ENCODE assay signal across 7 mouse cellular contexts in the genomic region with DNA sequence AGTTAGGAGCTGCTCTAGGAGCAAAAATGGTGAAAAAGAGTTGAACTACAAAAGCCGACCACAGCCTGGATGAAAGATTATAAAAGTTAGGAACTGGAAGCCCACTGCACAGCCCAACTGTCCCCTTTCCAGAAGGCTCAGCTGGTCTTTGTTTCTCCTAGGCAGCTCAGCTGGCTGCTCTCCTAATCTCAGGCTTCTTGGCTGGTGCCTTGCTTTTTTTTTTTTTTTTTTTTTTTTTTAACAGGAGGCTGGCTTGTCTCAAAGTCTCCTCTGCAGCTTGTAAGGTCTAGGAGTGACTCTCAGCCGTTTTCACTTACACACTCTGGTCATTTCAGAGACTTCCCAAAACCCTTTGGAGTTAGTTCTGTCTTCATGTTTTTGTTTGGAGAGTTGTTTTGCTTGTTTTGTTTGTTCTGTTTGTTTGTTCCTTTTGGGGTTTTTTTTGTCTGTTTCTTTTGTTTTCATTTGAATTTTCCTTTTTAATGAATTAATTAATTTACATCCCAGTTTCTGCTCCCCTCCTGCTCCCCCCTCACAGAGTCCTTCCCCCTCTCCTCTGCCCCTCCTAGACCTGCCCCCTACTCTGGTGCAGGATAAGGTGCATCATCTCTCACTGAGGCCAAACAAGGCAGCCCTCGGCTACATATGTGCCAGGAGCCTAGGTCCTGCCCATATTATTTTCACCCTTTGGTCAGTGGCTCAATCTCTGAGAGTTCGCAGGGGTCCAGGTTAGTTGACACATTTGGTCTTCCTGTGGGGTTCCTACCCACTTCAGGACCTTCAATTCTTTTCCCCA.
A peak's percentile ranks its signal among the peaks of the same experiment; 100 is the strongest.
DNase-seq lines count a peak whose midpoint lies in the region; ATAC-seq and TF ChIP-seq lines count a peak whose summit lies in the region.

No protein-coding gene starts in this region.

- H3K4me2 ChIP-seq in embryonic facial prominence, embryonic 15.5 days (replicated peaks): no peak overlapping the region
- no peak overlapping the region for H3K4me2 ChIP-seq in lung, embryonic 14.5 days

- H3K9ac ChIP-seq in embryonic facial prominence, embryonic 15.5 days: no peak overlapping the region
- no peak overlapping the region for H3K9ac ChIP-seq in heart, adult 2 months (ENCODE audit: low read depth, low read length)
- no peak overlapping the region for H3K9ac ChIP-seq in lung, embryonic 14.5 days

- DNase-seq in layer of hippocampus, postnatal 14 days (ENCODE audit: low spot score in 2 of 2): peak; percentile 15 to 50
- no peak for DNase-seq in layer of hippocampus, adult 8-10 months (ENCODE audit: low spot score in 2 of 2)
- peak; percentile 51 to 68 for DNase-seq in heart, adult 2 months
- peak; percentile 80 for DNase-seq in lung, embryonic 14.5 days
- DNase-seq in spleen, adult 18-20 months: no peak
- no peak for DNase-seq in MN1 (ENCODE audit: low spot score)

- intact Hi-C loops in heart, adult 2 months (cut with DNase I): no loop called here

- no peak overlapping the region for H3K4me3 ChIP-seq in embryonic facial prominence, embryonic 15.5 days (replicated peaks)
- H3K4me3 ChIP-seq in heart, adult 2 months: no peak overlapping the region
- H3K4me3 ChIP-seq in lung, embryonic 14.5 days (ENCODE audit: low read depth, low read length): no peak overlapping the region

- no peaks in the 10 kb centered on the region for H3K36me3 ChIP-seq in embryonic facial prominence, embryonic 15.5 days
- no peaks in the 10 kb centered on the region for H3K36me3 ChIP-seq in heart, adult 2 months (ENCODE audit: control insufficient read depth, insufficient read depth, low read length)
- H3K36me3 ChIP-seq in lung, embryonic 14.5 days (ENCODE audit: insufficient read depth): no peaks in the 10 kb centered on the region

- H3K4me1 ChIP-seq in embryonic facial prominence, embryonic 15.5 days: peaks cover 3% of the 10 kb centered on the region
- no peaks in the 10 kb centered on the region; the same call in 1 of the 2 replicates for H3K4me1 ChIP-seq in heart, adult 2 months (ENCODE audit: control insufficient read depth, insufficient read depth, low read length)
- no peaks in the 10 kb centered on the region for H3K4me1 ChIP-seq in lung, embryonic 14.5 days (ENCODE audit: insufficient read depth)

- TF ChIP-seq EP300 in heart, adult 2 months (IDR thresholded peaks at IDR 0.05; ENCODE audit: insufficient read depth, low read depth, low read length): no peak

- 54% methylated on average over 4 of the region's 4 CpGs for WGBS in embryonic facial prominence, embryonic 15.5 days
- WGBS in heart, adult 2 months: 55% methylated on average over 4 of the region's 4 CpGs
- WGBS in lung, embryonic 14.5 days: 52% methylated on average over 4 of the region's 4 CpGs

- H3K27me3 ChIP-seq in embryonic facial prominence, embryonic 15.5 days: no peaks in the 10 kb centered on the region
- H3K27me3 ChIP-seq in heart, adult 2 months (ENCODE audit: control insufficient read depth, insufficient read depth, low read length): no peaks in the 10 kb centered on the region
- H3K27me3 ChIP-seq in lung, embryonic 14.5 days (ENCODE audit: insufficient read depth, low read length): no peaks in the 10 kb centered on the region

- no peaks in the 10 kb centered on the region for H3K79me2 ChIP-seq in heart, adult 2 months (replicated peaks; ENCODE audit: control insufficient read depth, insufficient read depth, low read length)

- H3K27ac ChIP-seq in embryonic facial prominence, embryonic 15.5 days (replicated peaks): 0 out of 2 replicates have a peak overlapping the region, but pooled peaks have one; percentile 39
- no peak overlapping the region for H3K27ac ChIP-seq in heart, adult 2 months
- peak overlapping the region; percentile 30; the same call in 1 of the 2 replicates for H3K27ac ChIP-seq in lung, embryonic 14.5 days (ENCODE audit: low read depth)

- no peaks in the 10 kb centered on the region for H3K9me3 ChIP-seq in embryonic facial prominence, embryonic 15.5 days (replicated peaks)
- H3K9me3 ChIP-seq in lung, embryonic 14.5 days (ENCODE audit: low read depth, low read length): no peaks in the 10 kb centered on the region

- ATAC-seq in embryonic facial prominence, embryonic 15.5 days (ENCODE audit: insufficient number of reproducible peaks, low FRiP score, low TSS enrichment, low read depth): no peak
- peak; percentile 89 for ATAC-seq in lung, embryonic 14.5 days (ENCODE audit: insufficient read depth)

- no peak for TF ChIP-seq CTCF in heart, adult 2 months (IDR thresholded peaks at IDR 0.05)
- TF ChIP-seq CTCF in lung, embryonic 14.5 days (IDR thresholded peaks at IDR 0.05; ENCODE audit: low read depth): no peak

- TF ChIP-seq POLR2A in heart, adult 2 months (IDR thresholded peaks at IDR 0.05; ENCODE audit: insufficient read depth, low read depth, low read length): no peak

Comparison
In these comparisons a context has a peak if more than half of its experiments do, and no peak if none do; other contexts are left out.
1. DNase-seq: peak in layer of hippocampus, postnatal 14 days (2 of 2), heart, adult 2 months (2 of 2) and lung, embryonic 14.5 days (single experiment); none in layer of hippocampus, adult 8-10 months (0 of 2), spleen, adult 18-20 months (0 of 2) and MN1 (single experiment).